Mouse (Mus musculus) forebrain, embryonic 14.5 days (tissue): ENCODE measurements around the gene Fetub. TPM values are rescaled to one million over a fixed set of nuclear protein-coding genes. Genes with fewer than 3 reads are reported as not detected.

Source experiments
- ATAC-seq: fragments of 200-750 bp; cut with Nextera tagmentation; 2 replicates; pipeline ENCODE4 v1.8.0; 2017; ENCODE audit warnings: mild to moderate bottlenecking, moderate library complexity
- DNase-seq: peaks from one replicate; pipeline ENCODE4 v3.0.0-alpha.2; 2015; ENCODE audit warnings: low spot score
- H3K27ac ChIP-seq: fragments of 300-500 bp; sonication (generic); 2 replicates; pipeline ENCODE4 v1.5.1; 2014; ENCODE audit warnings: low read depth, mild to moderate bottlenecking, control low read depth, low read length, moderate library complexity
- H3K27me3 ChIP-seq: fragments of 300-500 bp; sonication (generic); replicated peaks from 2 replicates; pipeline ENCODE4 v1.6.1; 2014; ENCODE audit warnings: low read length, control low read depth, mixed read lengths; ENCODE audit not compliant: control insufficient read depth, insufficient read depth
- H3K36me3 ChIP-seq: fragments of 300-500 bp; sonication (generic); 2 replicates; pipeline ENCODE4 v1.6.1; 2014; ENCODE audit warnings: low read length, control low read depth; ENCODE audit not compliant: control insufficient read depth, insufficient read depth
- H3K4me1 ChIP-seq: fragments of 300-500 bp; sonication (generic); 2 replicates; pipeline ENCODE4 v1.6.1; 2014; ENCODE audit warnings: antibody characterized with exemption, low read length, control low read depth; ENCODE audit not compliant: control insufficient read depth, insufficient read depth
- H3K4me2 ChIP-seq: fragments of 300-500 bp; sonication (generic); 2 replicates; pipeline ENCODE4 v1.6.1; 2014; ENCODE audit warnings: mild to moderate bottlenecking, control low read depth, low read length
- H3K4me3 ChIP-seq: fragments of 300-500 bp; sonication (generic); 2 replicates; pipeline ENCODE4 v1.5.1; 2014; ENCODE audit warnings: low read depth, low read length, control low read depth
- H3K9ac ChIP-seq: fragments of 300-500 bp; sonication (generic); 2 replicates; pipeline ENCODE4 v1.6.1; 2014; ENCODE audit warnings: mild to moderate bottlenecking, low read length, control low read depth, moderate library complexity
- H3K9me3 ChIP-seq: fragments of 300-500 bp; sonication (generic); replicated peaks from 2 replicates; pipeline ENCODE4 v1.6.1; 2016; ENCODE audit warnings: low read length, control low read depth, mixed read lengths; ENCODE audit not compliant: control insufficient read depth
- WGBS: fragments of 180-500 bp; shearing (Covaris S2); extraction: QIAGEN DNeasy Blood & Tissue Kit; methylation state at CpG from one replicate; pipeline ENCODE4 v1.1.7; 2014; 5-methylcytosine and 5-hydroxymethylcytosine counted together
- polyA plus RNA-seq: library from polyadenylated mRNA; unstranded; fragments of >200 nt; fragmentation: Nextera tagmentation; extraction: Ambion mirVana; gene quantifications from 2 replicates; pipeline ENCODE4 v1.2.1, GENCODE M21; 2014

The Fetub gene
- polyA plus RNA-seq, 1 experiment from 2014 or later, result not detected

DNA sequence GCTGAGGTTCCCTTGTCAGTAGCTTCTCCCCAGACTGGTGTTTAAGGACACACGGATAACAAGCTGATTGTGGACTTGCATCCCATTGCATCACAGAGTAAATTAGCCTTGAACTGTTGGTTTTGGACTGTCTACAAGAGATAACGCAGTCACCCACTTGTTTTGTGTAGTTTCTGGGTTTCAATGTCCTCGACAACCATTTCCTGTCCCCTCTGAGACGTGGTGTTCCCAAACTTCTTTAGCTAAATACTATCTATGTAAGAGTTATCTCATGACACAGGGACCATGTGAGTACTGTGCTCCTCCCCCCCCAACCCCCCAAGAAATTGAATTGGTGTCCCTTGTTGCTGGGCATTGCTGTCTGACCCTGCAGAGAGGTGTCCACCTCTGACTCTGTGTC, 36.6 kb upstream of the Fetub start:
- ATAC-seq (no peak), DNase-seq (no peak)
- no peaks in the 10 kb centered on the region for H3K36me3 ChIP-seq
- H3K27me3 ChIP-seq, result no peaks in the 10 kb centered on the region
- H3K9me3 ChIP-seq, result no peaks in the 10 kb centered on the region
- H3K4me1 ChIP-seq, result no peaks in the 10 kb centered on the region
- no peak overlapping the region for H3K27ac ChIP-seq
- H3K4me2 ChIP-seq, result no peak overlapping the region
- WGBS, result 67% methylated on average over 4 of the region's 4 CpGs
- no peak overlapping the region for H3K9ac ChIP-seq
- H3K4me3 ChIP-seq, result no peak overlapping the region

DNA sequence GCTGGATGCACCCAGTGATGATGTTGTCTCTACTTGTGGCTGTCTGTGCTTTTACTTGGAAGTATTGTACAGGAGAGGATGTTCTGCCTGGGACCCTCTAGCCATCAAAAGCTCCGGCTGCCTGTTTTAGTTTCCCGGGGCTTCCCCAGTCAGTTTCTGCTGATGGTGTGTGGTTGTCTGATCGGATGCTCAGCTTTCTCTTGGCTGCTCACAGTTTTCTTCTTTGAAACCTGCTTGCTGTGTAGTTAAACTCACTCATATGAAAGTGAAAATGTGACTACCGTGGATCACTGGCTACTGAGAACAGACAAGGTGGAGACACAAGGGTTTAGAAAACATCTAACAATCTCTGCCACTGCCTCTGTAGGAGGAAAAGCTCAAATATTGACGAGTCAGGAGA, 34.7 kb upstream of the Fetub start:
- Histone ChIP-seq H3K9me3 (no peaks in the 10 kb centered on the region), H3K9ac (no peak overlapping the region), H3K27me3 (no peaks in the 10 kb centered on the region), H3K27ac (no peak overlapping the region), H3K4me2 (no peak overlapping the region), H3K4me3 (no peak overlapping the region), H3K36me3 (no peaks in the 10 kb centered on the region), H3K4me1 (no peaks in the 10 kb centered on the region)
- no peak for DNase-seq
- no peak for ATAC-seq
- 81% methylated on average over 5 of the region's 5 CpGs for WGBS

DNA sequence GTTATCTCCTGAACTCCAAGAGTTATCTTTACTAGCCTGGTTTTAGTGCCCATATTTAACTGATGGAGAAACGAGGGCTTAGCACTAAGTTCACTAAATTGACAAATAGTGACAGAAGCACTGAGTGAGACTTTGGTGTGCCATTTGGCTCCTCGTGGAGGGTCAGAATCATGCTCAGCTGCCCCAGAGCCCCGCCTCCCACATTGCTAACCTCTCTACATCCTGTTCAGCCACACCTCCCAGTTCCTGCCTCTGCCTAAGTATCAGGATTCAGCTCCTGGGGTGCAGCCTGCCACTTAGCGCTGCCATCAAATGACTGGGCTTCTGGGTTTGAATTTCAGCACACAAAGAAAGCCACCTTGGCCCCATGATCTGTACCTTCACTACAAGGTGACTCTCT, 32.8 kb upstream of the Fetub start:
- Histone ChIP-seq H3K4me2 (no peak overlapping the region), H3K27ac (no peak overlapping the region), H3K9me3 (no peaks in the 10 kb centered on the region), H3K4me1 (no peaks in the 10 kb centered on the region), H3K36me3 (no peaks in the 10 kb centered on the region), H3K9ac (no peak overlapping the region), H3K27me3 (no peaks in the 10 kb centered on the region), H3K4me3 (no peak overlapping the region)
- DNase-seq (no peak), ATAC-seq (no peak)
- WGBS, result 45% methylated on average over 4 of the region's 4 CpGs

DNA sequence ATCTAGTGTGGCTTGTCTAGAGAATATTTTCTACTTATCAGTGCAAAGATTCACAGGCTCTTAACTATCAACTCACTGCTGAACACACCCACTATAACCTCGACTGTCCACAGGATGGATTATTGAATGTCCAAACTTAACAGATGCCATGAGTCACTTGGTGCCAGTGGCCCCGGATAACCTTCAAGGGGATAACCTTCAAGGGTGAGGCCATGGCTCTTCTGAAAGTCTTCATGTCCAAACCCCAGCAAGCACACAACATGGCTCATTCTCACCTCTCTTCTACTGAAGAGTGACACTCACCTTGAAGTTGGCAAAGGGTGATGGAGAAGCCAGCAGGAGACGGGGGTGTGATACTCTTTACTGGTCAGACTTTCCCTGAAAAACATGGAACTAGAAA, 31.4 kb upstream of the Fetub start:
- Histone ChIP-seq H3K36me3 (no peaks in the 10 kb centered on the region), H3K4me1 (no peaks in the 10 kb centered on the region), H3K9me3 (no peaks in the 10 kb centered on the region), H3K4me3 (no peak overlapping the region), H3K27me3 (no peaks in the 10 kb centered on the region), H3K27ac (no peak overlapping the region), H3K4me2 (no peak overlapping the region), H3K9ac (no peak overlapping the region)
- ATAC-seq (no peak), DNase-seq (no peak)
- WGBS, result 81% methylated on average over 3 of the region's 3 CpGs

DNA sequence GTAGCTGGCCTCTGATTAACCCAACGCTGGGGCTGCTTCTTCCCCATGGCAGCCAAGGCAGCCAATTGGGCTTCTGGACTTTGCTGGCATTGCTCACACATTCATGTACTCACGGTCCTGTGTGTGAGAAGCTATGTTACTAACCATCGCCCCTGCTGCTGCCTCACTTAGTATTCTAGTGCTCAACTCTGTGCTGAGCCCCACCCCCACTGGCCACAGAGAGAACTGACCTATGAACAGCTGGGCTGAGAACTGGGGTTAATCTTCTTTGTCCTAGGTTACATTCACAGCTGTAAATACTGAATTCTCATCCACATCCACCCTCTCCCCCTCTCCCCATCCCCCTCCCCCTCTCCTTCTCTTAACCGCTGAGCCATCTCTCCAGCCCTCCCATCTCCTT, 29.3 kb upstream of the Fetub start:
- H3K4me2 ChIP-seq, result no peak overlapping the region
- H3K27ac ChIP-seq, result no peak overlapping the region
- H3K4me1 ChIP-seq, result no peaks in the 10 kb centered on the region
- no peak for ATAC-seq
- 66% methylated on average over 4 of the region's 4 CpGs for WGBS
- no peaks in the 10 kb centered on the region for H3K27me3 ChIP-seq
- H3K9ac ChIP-seq, result no peak overlapping the region
- no peaks in the 10 kb centered on the region for H3K9me3 ChIP-seq
- DNase-seq, result no peak
- H3K36me3 ChIP-seq, result no peaks in the 10 kb centered on the region
- H3K4me3 ChIP-seq, result no peak overlapping the region

DNA sequence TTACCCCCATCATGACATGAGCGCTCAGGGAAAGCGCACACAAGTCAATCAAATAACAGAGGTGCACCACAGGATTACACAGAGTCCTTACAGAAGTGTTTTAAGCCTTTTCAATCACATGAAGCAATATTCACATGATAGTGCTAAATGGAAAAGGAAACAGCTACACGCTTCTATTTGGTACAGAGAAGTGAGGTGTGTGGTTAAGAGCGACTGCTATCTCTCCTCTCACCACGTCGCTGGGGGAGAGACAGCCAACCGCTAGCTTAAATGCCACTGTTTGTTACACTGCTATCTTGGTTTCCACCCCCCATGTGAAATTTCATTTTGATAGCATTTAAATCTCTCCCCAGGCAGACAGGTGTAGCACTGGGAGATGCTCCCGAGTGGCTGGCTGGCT, 28.4 kb upstream of the Fetub start:
- no peak overlapping the region for H3K4me2 ChIP-seq
- no peaks in the 10 kb centered on the region for H3K36me3 ChIP-seq
- ATAC-seq (no peak), DNase-seq (no peak)
- no peaks in the 10 kb centered on the region for H3K9me3 ChIP-seq
- H3K4me1 ChIP-seq, result no peaks in the 10 kb centered on the region
- H3K27ac ChIP-seq, result no peak overlapping the region
- no peaks in the 10 kb centered on the region for H3K27me3 ChIP-seq
- 89% methylated on average over 8 of the region's 8 CpGs for WGBS
- no peak overlapping the region for H3K9ac ChIP-seq
- no peak overlapping the region for H3K4me3 ChIP-seq

DNA sequence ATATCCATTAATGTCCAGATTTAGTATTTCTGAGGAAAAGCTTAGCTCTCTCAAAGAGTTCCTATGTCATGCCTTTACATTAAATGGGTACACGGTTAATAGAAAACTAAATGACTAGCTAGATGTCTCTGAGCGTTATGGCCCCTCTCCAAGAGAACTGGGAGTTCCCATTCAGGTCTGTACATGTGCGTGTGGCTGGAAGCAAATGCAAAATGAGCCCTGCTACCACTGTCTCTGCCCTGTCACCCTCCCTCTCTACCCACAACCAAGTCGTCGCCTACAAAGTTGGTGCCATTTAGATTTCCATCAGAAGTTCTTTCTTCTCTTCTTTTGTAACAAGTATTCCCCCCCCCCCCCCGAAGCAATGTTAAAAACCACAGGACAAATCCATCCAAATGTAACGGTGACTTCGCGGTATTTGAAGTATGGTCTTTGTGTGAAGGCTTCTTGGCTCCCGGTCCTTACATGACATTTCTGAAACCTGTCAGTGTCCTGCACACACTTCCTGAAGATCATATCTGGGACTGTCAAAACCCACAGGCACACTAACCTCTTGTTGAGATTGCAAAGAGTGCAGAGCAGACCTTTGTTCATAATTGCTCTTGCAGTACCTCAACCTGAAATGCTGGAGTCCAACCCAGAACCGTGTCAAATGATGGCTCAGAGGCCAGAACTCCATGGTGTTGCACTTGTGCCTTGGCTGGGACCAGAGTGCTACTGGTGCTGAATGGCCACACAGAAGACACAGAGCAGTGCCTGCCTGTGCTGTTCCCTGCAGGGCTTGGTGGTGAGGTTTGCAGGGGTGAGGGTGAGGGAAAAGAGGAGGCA, 27.2 kb upstream of the Fetub start, which contains the start of gene Ahsg:
Gene Ahsg (plus strand): TSS at position 595 of the 828 bp plus-strand sequence.
- no peak within 1 kb of the TSS for H3K4me3 ChIP-seq
- H3K4me2 ChIP-seq, result no peak within 1 kb of the TSS
- ATAC-seq (no peak), DNase-seq (no peak)
- 86% methylated on average over 11 of the region's 11 CpGs for WGBS
- no peak within 1 kb of the TSS for H3K9ac ChIP-seq
- H3K36me3 ChIP-seq, result no peaks in the 10 kb centered on the region
- no peaks in the 10 kb centered on the region for H3K9me3 ChIP-seq
- no peaks in the 10 kb centered on the region for H3K27me3 ChIP-seq
- H3K4me1 ChIP-seq, result no peaks in the 10 kb centered on the region
- no peak within 1 kb of the TSS for H3K27ac ChIP-seq

DNA sequence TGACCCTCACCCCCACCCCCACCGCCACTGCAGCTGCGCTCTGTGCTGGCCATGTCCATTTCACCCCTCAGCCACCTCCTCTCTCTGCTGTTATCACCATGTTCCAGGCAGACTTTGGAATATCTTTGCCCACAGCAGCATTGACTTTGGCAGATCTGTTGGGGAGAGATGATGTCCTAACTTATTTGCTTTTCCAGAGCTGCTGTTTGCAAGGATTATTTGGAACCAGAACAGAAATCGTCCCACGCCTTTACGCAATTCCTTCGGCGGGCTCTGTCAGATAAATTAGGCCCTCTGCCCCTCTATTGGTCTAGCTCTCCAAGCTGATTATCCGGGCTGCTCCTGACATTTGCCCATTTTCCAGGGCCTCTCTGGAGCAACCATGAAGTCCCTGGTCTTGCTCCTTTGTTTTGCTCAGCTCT, 26.4 kb upstream of the Fetub start:
- Histone ChIP-seq H3K36me3 (no peaks in the 10 kb centered on the region), H3K9ac (no peak overlapping the region), H3K27ac (no peak overlapping the region), H3K4me1 (no peaks in the 10 kb centered on the region), H3K27me3 (no peaks in the 10 kb centered on the region), H3K4me3 (no peak overlapping the region), H3K9me3 (no peaks in the 10 kb centered on the region), H3K4me2 (no peak overlapping the region)
- no peak for ATAC-seq
- 90% methylated on average over 8 of the region's 8 CpGs for WGBS
- no peak for DNase-seq

DNA sequence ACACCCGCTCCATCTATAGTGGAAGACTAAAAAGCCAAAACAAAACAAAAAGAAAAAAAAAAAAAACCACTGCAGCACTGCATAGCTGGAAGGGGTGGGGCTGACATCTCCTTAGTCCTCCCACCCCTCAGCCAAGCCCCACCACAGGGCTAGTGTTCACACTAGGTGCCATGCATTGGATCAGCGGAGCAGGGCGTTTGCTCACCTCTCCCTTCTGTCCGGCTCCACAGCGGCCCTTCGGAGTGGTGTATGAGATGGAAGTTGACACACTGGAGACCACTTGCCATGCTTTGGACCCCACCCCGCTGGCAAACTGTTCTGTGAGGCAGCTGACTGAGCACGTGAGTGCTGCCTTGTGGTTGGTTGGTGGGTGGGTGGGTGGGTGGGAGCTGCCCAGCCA, 24.0 kb upstream of the Fetub start:
- Histone ChIP-seq H3K4me1 (no peaks in the 10 kb centered on the region), H3K4me3 (no peak overlapping the region), H3K36me3 (no peaks in the 10 kb centered on the region), H3K9ac (no peak overlapping the region), H3K4me2 (no peak overlapping the region), H3K27me3 (no peaks in the 10 kb centered on the region), H3K9me3 (no peaks in the 10 kb centered on the region), H3K27ac (no peak overlapping the region)
- 67% methylated on average over 8 of the region's 8 CpGs for WGBS
- no peak for ATAC-seq
- no peak for DNase-seq
